Mouse (Mus musculus): ENCODE data around the gene Srgap2. TPM values are rescaled to one million over a fixed set of nuclear protein-coding genes. Genes with fewer than 3 reads are reported as not detected.

Gene Srgap2
- polyA plus RNA-seq, 1 experiment from 2014 or later, result 55.6 TPM

- Histone ChIP-seq H3K4me1 (ENCODE audit: control insufficient read depth, insufficient read depth, low read length) (peaks cover 18% of the 10 kb centered on the region), H3K4me3 (ENCODE audit: low read depth, low read length) (peak overlapping the region; percentile 77), H3K27ac (ENCODE audit: low read depth, low read length) (no peak overlapping the region), H3K36me3 (ENCODE audit: control insufficient read depth, insufficient read depth, low read length) (no peaks in the 10 kb centered on the region), H3K9me3 (ENCODE audit: control insufficient read depth, low read length) (no peaks in the 10 kb centered on the region), H3K4me2 (ENCODE audit: low read depth, low read length) (peak overlapping the region; percentile 91), H3K27me3 (ENCODE audit: control insufficient read depth, insufficient read depth, low read length) (no peaks in the 10 kb centered on the region), H3K9ac (replicated peaks; ENCODE audit: low read depth, low read length) (peak overlapping the region; percentile 18; the same call in 1 of the 2 replicates)
- WGBS, result 3% methylated on average over 9 of the region's 9 CpGs
- no peak for ATAC-seq (ENCODE audit: low read depth)
Observed at GRCm38 (mm10) chr1:131528561-131529166, 1.5 kb upstream of the Srgap2 start.

GRCm38 (mm10) chr1:131528081-131528507 is 942 bp upstream of the Srgap2 start:
- Histone ChIP-seq H3K4me2 (ENCODE audit: low read depth, low read length) (peak overlapping the region; percentile 91), H3K4me3 (ENCODE audit: low read depth, low read length) (peak overlapping the region; percentile 77), H3K9me3 (ENCODE audit: control insufficient read depth, low read length) (no peaks in the 10 kb centered on the region), H3K9ac (replicated peaks; ENCODE audit: low read depth, low read length) (peak overlapping the region; percentile 51; the same call in 1 of the 2 replicates), H3K27me3 (ENCODE audit: control insufficient read depth, insufficient read depth, low read length) (no peaks in the 10 kb centered on the region), H3K36me3 (ENCODE audit: control insufficient read depth, insufficient read depth, low read length) (no peaks in the 10 kb centered on the region), H3K4me1 (ENCODE audit: control insufficient read depth, insufficient read depth, low read length) (peaks cover 19% of the 10 kb centered on the region), H3K27ac (ENCODE audit: low read depth, low read length) (no peak overlapping the region; the same call in 1 of the 2 replicates)
- no peak for ATAC-seq (ENCODE audit: low read depth)
- 0% methylated on average over 34 of the region's 34 CpGs for WGBS

- ATAC-seq (ENCODE audit: low read depth), result peak; percentile 36
- H3K4me1 ChIP-seq (ENCODE audit: control insufficient read depth, insufficient read depth, low read length), result peaks cover 22% of the 10 kb centered on the region
- H3K9me3 ChIP-seq (ENCODE audit: control insufficient read depth, low read length), result no peaks in the 10 kb centered on the region
- peak overlapping the region; percentile 77 for H3K4me3 ChIP-seq (ENCODE audit: low read depth, low read length)
- peak overlapping the region; percentile 88 for H3K4me2 ChIP-seq (ENCODE audit: low read depth, low read length)
- peak overlapping the region; percentile 76 for H3K9ac ChIP-seq (replicated peaks; ENCODE audit: low read depth, low read length)
- peak overlapping the region; percentile 86 for H3K27ac ChIP-seq (ENCODE audit: low read depth, low read length)
- H3K27me3 ChIP-seq (ENCODE audit: control insufficient read depth, insufficient read depth, low read length), result no peaks in the 10 kb centered on the region
- H3K36me3 ChIP-seq (ENCODE audit: control insufficient read depth, insufficient read depth, low read length), result no peaks in the 10 kb centered on the region
- WGBS, result under 1% methylated on average over 76 of the region's 81 CpGs
Observed at GRCm38 (mm10) chr1:131526371-131527270, 531 bp downstream of the Srgap2 start.

GRCm38 (mm10) chr1:131525586-131526271 is 1.4 kb downstream of the Srgap2 start:
- H3K27me3 ChIP-seq (ENCODE audit: control insufficient read depth, insufficient read depth, low read length), result no peaks in the 10 kb centered on the region
- under 1% methylated on average over 38 of the region's 41 CpGs for WGBS
- peak overlapping the region; percentile 88 for H3K4me2 ChIP-seq (ENCODE audit: low read depth, low read length)
- no peaks in the 10 kb centered on the region for H3K9me3 ChIP-seq (ENCODE audit: control insufficient read depth, low read length)
- no peak for ATAC-seq (ENCODE audit: low read depth)
- H3K27ac ChIP-seq (ENCODE audit: low read depth, low read length), result peak overlapping the region; percentile 86
- H3K9ac ChIP-seq (replicated peaks; ENCODE audit: low read depth, low read length), result peak overlapping the region; percentile 76
- H3K36me3 ChIP-seq (ENCODE audit: control insufficient read depth, insufficient read depth, low read length), result no peaks in the 10 kb centered on the region
- H3K4me3 ChIP-seq (ENCODE audit: low read depth, low read length), result peak overlapping the region; percentile 77
- peaks cover 22% of the 10 kb centered on the region for H3K4me1 ChIP-seq (ENCODE audit: control insufficient read depth, insufficient read depth, low read length)

GRCm38 (mm10) chr1:131525101-131525585 is 2.0 kb downstream of the Srgap2 start:
- Histone ChIP-seq H3K9ac (replicated peaks; ENCODE audit: low read depth, low read length) (peak overlapping the region; percentile 76), H3K4me1 (ENCODE audit: control insufficient read depth, insufficient read depth, low read length) (peaks cover 23% of the 10 kb centered on the region), H3K4me2 (ENCODE audit: low read depth, low read length) (peak overlapping the region; percentile 88), H3K4me3 (ENCODE audit: low read depth, low read length) (peak overlapping the region; percentile 77), H3K9me3 (ENCODE audit: control insufficient read depth, low read length) (no peaks in the 10 kb centered on the region), H3K27ac (ENCODE audit: low read depth, low read length) (peak overlapping the region; percentile 86), H3K27me3 (ENCODE audit: control insufficient read depth, insufficient read depth, low read length) (no peaks in the 10 kb centered on the region), H3K36me3 (ENCODE audit: control insufficient read depth, insufficient read depth, low read length) (no peaks in the 10 kb centered on the region)
- no peak for ATAC-seq (ENCODE audit: low read depth)
- WGBS, result under 1% methylated on average over 26 of the region's 26 CpGs

- 48% methylated on average over 3 of the region's 3 CpGs for WGBS
- Histone ChIP-seq H3K9ac (replicated peaks; ENCODE audit: low read depth, low read length) (peak overlapping the region; percentile 76), H3K9me3 (ENCODE audit: control insufficient read depth, low read length) (no peaks in the 10 kb centered on the region), H3K36me3 (ENCODE audit: control insufficient read depth, insufficient read depth, low read length) (no peaks in the 10 kb centered on the region), H3K4me2 (ENCODE audit: low read depth, low read length) (peak overlapping the region; percentile 88), H3K27ac (ENCODE audit: low read depth, low read length) (no peak overlapping the region), H3K4me1 (ENCODE audit: control insufficient read depth, insufficient read depth, low read length) (peaks cover 27% of the 10 kb centered on the region), H3K4me3 (ENCODE audit: low read depth, low read length) (peak overlapping the region; percentile 77), H3K27me3 (ENCODE audit: control insufficient read depth, insufficient read depth, low read length) (no peaks in the 10 kb centered on the region)
- ATAC-seq (ENCODE audit: low read depth), result no peak
Observed at GRCm38 (mm10) chr1:131523794-131524193, 3.4 kb downstream of the Srgap2 start.

GRCm38 (mm10) chr1:131516588-131516987 is 10.6 kb downstream of the Srgap2 start:
- Histone ChIP-seq H3K36me3 (ENCODE audit: control insufficient read depth, insufficient read depth, low read length) (no peaks in the 10 kb centered on the region), H3K27ac (ENCODE audit: low read depth, low read length) (no peak overlapping the region), H3K9ac (replicated peaks; ENCODE audit: low read depth, low read length) (no peak overlapping the region), H3K4me3 (ENCODE audit: low read depth, low read length) (no peak overlapping the region), H3K4me2 (ENCODE audit: low read depth, low read length) (no peak overlapping the region), H3K4me1 (ENCODE audit: control insufficient read depth, insufficient read depth, low read length) (peaks cover 8% of the 10 kb centered on the region), H3K27me3 (ENCODE audit: control insufficient read depth, insufficient read depth, low read length) (no peaks in the 10 kb centered on the region), H3K9me3 (ENCODE audit: control insufficient read depth, low read length) (no peaks in the 10 kb centered on the region)
- ATAC-seq (ENCODE audit: low read depth), result no peak
- 93% methylated on average over 3 of the region's 3 CpGs for WGBS

- Histone ChIP-seq H3K4me2 (ENCODE audit: low read depth, low read length) (no peak overlapping the region), H3K9me3 (ENCODE audit: control insufficient read depth, low read length) (no peaks in the 10 kb centered on the region), H3K4me3 (ENCODE audit: low read depth, low read length) (no peak overlapping the region), H3K9ac (replicated peaks; ENCODE audit: low read depth, low read length) (no peak overlapping the region), H3K4me1 (ENCODE audit: control insufficient read depth, insufficient read depth, low read length) (no peaks in the 10 kb centered on the region), H3K27ac (ENCODE audit: low read depth, low read length) (no peak overlapping the region), H3K36me3 (ENCODE audit: control insufficient read depth, insufficient read depth, low read length) (no peaks in the 10 kb centered on the region), H3K27me3 (ENCODE audit: control insufficient read depth, insufficient read depth, low read length) (no peaks in the 10 kb centered on the region)
- ATAC-seq (ENCODE audit: low read depth), result no peak
- 100% methylated on average over 1 of the region's 1 CpGs for WGBS
Observed at GRCm38 (mm10) chr1:131514197-131514596, 13.0 kb downstream of the Srgap2 start.

Measured in neural tube, embryonic 14.5 days (tissue).